Mouse (Mus musculus) spleen, embryonic (tissue): Measurements from ENCODE around the gene Msh4.

Source experiments
- CTCF ChIA-PET: fragments of 350-600 bp; sonication (Branson Sonifier 250); formaldehyde crosslinking; loops from one replicate; lab custom pipeline; 2022; lab: Charles Lee

Msh4 gene

DNA sequence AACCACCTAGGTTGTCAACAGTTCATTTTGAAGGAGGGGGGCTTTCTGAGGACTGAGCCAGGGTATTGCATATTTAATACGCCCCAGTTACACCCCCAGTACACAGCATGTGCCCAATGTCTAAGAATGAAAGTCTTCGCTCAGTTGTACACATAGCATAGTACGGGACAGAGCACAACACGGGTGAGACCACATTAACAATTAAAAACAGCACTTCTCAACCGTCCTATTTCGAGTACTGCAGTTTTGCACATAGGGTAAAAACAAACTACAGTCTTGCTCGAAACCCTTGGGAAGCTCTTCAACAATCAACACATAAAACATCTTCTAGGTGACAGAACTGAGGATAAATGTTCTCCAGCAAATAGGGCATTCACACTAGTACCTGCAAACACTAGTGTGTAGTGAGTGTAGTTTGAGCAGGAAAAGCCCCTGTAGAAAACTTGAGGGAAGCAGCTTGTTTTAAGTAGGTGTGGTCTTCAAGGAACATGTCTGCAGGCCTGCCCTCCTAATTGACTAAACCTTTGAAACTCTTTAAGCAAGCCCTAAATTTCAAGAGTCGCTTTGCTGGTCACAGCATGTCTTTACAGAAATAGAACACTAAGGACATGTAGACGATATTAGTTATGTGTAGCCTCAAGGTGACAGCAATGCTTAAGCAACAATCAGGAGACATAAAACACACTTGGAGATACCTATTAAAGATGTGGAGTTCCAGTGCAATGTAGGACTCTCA lies at the start of gene Msh4:
Msh4 (minus strand) TSS at position 3 of the 736 bp plus-strand sequence.
- CTCF ChIA-PET = no interaction called here

DNA sequence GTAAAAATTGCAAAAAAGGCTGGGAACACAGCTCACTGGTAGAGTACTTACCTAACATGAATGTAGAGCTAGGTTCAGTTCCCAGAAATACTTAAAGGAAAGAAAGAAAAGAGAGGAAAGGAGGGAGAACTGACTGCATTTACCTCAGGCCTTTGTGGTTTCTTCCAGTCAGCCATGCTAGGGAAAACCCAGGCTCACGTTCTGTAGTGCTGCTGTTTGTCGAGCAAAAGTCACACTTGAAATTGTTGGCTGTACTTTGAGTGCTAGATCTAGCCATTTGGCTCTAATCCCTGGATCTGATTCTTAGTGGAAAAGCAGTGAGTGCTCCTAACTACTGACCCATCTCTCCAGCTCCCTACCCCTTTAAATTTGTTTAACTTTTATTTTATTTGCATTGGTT lies 42.2 kb upstream of the Msh4 start:
- CTCF ChIA-PET = no interaction called here

DNA sequence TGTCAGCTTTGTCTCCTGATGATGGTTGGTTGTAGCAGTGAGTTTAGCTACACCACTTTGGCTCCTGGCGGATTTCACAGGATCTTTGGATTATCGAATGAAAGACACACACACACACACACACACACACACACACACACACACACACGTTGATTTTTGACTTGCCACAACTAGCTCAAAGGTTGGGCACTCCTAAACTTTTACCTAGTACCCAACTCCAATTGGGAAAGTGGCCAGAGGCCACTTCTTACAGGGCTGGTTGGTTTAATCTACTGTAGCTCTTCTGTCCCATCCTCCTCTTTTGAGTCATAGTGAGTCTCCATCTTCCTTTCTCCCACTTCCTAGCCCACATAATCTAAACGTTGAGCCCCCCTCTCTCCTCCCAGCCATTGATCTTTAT lies 41.3 kb upstream of the Msh4 start:
- CTCF ChIA-PET = no interaction called here

DNA sequence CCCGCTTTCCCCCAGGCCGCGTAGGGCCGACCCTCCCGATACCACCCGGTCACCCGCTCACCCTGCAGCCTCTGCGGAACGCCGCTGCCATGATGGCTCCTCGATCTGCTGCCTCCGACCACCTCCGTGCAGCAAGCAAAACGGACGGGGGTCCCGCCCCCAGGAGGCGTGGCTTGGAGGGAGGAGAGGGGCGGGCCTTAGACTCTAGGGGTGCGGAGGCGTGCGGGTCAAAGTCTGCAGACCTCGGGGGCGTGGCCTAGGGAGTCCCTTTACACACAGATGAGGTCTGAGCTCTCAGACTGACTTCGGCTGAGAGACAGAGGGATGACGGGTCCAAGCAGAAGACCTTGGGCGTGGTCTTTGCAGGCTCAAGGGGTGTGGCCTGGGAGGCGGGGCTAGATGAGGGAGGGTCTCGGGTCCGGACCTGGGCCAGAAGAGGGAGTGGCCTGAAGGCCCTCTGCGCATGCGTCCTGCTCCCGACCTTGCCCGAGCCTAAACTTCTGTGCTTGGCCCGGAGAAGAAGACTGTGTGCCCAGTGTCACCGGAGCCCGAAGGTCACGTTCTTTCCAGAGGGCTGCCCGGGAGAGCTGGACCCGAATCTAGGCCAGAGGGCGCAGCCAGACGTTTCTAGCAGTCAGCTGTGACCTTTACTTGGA lies 38.5 kb upstream of the Msh4 start, which contains the start of gene Acadm:
Acadm (minus strand) TSS at position 298 of the 656 bp plus-strand sequence.
- CTCF ChIA-PET = interaction anchor here (0.5 kb wide), 1 partner anchor 1471 kb away, joined by 4 read pairs; no protein-coding TSS in a partner anchor

DNA sequence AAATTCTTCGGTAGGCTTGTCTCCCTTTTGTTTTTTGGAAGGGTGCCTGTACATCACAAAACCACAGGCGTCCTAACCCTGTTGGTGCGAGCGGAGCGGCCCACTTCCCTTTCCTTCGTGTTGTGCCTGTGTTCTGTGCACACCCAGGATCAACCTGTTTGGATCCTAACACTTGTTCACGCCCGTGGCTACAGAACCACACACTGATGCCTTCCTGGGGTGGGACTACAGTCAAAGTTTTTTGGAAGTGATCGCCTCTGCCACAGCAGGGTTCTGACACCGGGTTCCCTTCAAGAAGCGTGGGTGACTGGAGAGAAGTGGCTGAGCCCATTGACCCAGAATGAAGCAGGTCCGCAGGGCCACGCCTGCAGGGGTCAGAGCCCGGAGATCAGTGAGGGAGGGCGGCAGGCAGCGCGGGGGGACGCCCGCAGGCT lies 38.0 kb upstream of the Msh4 start:
- CTCF ChIA-PET = no interaction called here

DNA sequence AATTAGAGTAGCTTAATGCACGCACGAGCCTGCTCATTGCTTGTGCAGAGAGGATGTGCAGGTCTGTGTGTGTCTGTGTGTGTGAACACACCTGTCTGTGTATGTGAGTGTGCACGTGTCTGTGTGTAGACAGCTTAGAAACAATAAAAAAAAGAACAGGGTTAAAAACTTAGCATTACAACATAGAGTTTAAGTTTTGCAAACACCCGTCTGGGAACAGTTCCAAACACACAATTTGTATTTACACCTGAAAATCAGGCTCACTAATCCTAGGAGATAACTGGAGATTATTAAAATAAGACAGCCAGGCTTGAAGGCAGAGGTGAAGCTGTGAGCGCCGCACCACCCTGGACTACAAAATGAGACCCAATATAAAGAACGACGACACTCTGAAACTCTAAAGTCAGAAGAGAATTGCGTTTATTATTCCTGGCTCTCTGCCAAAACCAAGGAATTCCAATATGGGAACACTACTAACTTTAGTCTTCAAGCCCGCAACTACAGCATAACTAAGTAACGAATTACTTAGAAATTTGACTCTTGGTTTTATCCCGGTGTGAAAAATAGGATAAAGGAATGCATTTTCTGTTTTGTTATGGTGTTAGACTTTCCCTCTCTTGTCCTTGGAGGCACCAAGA lies 37.2 kb upstream of the Msh4 start:
- CTCF ChIA-PET = interaction anchor here (0.7 kb wide), 1 partner anchor 1597 kb away, joined by 3 read pairs; the partner anchor contains the start of gene Usp33

DNA sequence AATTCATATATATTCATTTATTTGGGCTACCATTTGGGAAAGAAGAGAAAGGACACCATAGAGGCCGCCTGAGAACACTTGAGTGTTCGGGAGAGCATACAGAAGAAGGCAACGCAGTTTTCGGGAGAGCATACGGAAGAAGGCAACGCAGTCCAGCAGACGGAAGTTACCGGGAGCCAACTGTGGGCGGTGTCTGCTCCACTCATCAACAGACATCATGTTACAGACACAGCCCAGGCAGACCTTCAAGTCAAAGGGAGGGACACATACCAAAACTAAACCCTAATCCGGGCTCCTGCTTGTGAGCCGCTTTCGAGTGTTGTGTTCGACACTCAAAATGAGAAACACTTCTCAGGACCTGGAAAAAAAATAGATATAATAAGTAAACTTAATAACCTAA lies 35.7 kb upstream of the Msh4 start:
- CTCF ChIA-PET = no interaction called here

DNA sequence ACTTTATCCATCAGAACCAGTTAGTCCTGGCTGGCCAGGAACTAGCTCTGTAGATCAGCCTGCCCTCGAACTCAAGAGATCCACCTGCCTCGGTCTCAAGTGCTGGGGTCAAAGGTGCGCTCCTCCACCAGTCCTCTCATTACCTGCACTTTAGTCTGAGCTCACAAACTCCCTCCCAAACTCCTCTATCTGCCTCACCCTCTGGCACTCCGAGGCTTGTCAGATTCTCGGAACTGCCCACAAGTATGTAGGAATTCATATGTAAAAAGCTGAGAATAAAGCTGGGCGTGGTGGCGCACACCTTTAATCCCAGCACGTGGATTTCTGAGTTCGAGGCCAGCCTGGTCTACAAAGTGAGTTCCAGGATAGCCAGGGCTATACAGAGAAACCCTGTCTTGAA lies 34.5 kb upstream of the Msh4 start:
- CTCF ChIA-PET = interaction anchor here (0.6 kb wide), 1 partner anchor 148 kb away, joined by 3 read pairs; no protein-coding TSS in a partner anchor

DNA sequence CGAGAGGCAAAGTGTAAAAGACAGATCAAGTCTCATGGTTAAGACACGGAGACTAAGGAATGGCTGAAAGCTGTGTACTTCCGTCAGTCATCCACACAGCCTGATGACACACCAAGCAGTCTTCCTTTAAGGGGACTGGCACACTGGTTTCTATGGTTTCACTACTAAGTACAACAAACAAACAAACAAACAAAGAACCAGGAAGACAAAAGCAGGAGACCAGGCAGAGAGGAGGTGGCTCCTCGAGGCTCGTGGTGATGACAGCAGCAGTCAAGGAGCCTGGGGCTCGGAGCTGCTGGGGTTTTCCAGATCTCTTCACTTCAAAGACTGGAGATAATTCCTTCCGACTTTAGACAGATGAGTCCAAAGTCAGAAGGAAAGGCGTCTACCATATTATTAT lies 34.1 kb upstream of the Msh4 start:
- CTCF ChIA-PET = interaction anchor here (0.6 kb wide), 1 partner anchor 148 kb away, joined by 3 read pairs; no protein-coding TSS in a partner anchor

DNA sequence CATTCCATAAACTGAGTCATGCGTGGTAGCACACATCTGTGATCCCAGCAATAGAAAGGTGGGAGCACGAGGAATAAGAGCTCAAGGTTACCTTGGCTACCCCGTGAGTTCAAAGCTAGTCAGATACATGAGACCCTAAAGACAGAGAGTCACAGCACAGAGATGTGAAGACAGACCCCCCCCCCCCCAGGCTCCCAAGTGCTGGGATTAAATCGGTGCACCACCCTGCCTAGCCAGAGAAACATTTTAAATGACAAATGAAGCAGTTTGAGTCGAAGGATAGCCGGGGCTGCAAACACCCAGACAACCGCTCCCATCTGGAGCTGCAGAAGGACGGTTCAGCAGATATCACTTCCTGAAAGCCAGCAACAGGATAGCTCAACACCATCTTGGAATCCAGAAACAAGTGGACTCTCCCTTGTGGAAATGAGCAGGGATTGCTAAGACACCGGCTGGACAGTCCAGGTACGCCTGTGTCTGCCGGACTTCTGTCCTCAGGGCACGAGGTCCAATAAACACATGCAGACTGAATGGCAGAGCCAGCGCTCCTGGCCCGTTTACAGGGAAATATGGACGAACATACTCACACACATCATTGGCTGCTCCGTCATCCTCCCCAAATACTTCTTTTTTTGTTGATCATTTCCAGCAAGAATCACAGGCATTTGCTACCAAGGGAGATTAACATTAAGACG lies 31.3 kb upstream of the Msh4 start:
- CTCF ChIA-PET = no interaction called here

DNA sequence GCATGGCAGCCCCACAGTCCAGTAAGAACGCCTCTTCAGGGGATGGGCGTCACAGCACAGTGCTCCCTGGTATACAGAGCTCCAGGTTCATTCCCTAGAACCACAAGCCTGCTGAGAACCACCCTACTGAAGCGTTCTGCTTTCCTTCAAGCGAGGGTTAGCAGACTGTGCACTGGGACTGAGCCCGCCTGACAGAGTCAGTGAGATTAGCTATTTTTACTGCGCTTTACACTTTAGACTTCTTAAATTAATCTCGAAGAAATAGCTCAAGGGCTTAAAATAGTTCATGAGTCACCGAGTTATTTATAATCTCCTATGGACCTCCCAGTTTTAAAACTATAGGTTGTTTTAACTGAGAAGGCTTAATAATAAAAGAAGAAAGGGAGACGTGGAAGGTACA lies 29.9 kb upstream of the Msh4 start:
- CTCF ChIA-PET = no interaction called here

DNA sequence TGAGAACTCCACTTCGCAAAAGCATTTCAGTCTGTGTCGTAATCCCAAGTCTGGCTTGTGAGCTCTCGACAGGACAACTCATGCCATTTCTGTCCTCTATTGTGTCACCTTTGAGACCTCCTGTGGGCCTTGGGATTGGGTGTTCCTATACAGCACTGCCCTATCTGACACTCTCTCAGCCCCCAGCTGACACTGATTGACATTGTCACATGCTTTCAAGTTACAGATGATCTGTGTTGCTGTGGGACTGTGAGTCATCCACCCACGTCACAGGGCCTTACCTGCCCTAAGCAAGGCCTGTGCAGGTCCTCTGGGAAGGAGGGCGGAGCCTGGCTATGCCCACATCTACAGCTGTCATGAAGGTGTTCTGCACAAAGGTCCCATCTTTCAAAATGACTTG lies 26.5 kb upstream of the Msh4 start:
- CTCF ChIA-PET = no interaction called here

DNA sequence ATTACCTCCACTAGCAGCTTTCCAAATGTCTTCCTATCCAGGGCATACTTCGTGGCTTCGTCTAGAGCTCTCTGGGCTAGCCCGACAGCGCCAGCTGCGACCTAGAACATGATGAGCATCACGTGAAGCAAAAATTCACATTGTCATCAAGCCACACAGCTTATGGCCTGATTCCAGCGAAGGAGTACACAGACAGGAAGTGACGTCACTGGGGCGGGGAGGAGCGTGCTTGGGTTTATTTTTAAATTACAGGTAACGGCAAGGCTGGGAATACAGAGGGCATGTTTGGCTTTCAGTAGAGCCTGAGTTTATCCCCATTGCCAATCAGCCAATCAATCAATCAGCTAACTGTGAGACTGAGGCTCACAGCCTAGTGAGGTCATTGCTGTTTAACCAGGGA lies 23.6 kb upstream of the Msh4 start:
- CTCF ChIA-PET = no interaction called here

DNA sequence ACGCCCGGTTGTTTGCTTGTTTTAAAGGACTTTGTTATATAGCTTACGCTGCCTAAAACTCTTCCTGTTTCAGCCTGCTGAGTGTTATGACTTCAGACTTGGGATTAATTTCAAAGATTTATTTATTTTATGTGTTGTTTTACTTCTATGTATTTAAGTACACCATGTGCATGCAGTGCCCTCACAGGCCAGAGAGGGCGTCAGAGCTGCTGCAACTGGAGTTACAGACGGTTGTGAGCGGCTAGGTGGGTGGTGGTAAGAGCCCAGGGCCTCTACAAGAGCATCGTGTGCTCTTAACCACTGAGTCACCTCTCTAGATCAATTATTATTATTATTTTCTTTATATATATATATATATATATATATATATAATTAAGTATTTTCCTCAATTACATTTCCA lies 20.4 kb upstream of the Msh4 start:
- CTCF ChIA-PET = interaction anchor here (0.7 kb wide), 1 partner anchor 18 kb away, joined by 18 read pairs; no protein-coding TSS in a partner anchor

DNA sequence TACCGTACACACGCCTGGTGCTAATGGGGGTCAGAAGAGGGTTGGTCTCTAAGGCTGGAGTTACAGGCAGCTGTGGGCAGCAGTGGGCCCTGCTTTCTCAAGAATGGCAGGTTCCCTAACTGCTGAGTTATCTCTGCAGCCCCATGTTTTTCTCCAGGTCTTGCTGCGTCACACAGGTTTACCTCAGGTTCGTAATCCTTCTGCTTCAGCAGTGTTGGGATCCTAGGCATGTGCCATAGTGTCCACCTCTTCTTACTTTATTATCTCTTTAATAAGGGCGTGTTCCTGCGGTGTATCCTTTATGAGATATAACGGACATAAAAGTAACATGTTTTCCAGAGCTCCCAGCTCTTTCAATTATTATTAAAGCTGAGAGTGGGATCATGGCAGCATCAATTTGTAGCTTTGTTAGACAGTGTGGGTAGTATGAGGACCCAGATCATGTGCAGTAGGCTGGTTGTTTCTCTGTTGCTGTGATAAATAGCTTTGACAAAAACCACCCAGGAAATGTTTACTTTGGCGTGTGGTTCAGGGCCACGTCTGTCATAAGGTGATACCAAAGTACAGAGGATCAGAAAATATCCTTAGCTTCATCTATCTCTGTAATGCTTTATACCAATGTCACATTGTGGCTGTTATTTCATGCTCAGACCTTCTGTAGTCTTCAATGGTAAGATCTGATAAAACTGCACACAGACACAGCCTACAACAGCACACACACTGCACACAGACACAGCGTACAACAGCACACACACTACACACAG lies 15.4 kb upstream of the Msh4 start:
- CTCF ChIA-PET = no interaction called here

DNA sequence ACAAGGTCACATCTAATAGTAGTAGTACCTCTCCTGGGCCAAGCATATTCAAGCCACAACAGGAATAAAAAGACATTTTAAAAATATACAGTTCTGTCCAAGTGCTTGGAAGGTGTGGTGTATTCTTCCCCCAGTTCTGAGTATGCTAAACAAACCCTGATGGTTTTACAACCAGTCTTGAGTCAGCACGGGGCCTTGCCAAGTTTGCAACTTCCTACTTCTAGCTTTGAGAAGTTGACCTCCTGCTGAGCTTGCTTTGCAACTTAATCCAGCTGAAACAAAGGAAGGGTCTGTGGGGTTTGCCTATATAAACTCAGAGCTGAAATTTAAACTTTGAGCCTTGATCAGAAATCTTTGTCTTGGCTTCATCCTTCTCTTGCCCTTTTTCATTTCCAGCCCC lies 11.3 kb upstream of the Msh4 start:
- CTCF ChIA-PET = no interaction called here

DNA sequence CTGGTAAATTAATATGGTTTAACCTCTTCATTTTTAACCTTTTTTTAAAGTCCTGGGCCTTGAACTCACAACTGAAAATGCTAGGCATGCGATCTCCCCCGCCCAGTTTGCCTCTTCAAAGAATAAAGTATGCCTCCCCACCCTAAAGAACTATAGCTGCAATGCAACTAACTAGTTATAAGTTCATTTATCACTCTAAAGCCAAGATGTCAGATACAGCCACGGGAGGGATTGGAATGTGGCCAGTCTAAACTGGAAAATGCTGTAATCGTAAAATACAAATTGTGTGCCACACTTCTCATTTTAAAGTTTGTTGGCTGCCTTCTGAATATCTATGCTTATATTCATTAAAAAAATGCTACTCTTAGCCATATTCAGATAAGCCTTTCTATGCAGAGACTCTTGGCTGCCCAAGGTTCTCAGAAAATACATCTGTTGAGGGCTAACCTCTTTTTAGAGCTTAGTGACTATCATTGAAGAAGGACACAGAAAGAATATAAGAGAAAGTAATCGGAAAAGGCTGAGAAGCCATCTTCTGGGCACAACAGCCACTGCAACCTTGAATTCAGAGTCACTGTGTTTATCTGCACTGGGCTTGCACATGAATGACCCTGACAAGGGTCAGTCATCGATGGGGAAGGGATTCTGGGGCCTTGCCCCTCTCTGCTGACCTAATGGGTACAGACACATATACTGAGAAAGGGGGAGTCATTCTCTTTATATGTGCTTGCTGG lies 7.7 kb upstream of the Msh4 start:
- CTCF ChIA-PET = no interaction called here

DNA sequence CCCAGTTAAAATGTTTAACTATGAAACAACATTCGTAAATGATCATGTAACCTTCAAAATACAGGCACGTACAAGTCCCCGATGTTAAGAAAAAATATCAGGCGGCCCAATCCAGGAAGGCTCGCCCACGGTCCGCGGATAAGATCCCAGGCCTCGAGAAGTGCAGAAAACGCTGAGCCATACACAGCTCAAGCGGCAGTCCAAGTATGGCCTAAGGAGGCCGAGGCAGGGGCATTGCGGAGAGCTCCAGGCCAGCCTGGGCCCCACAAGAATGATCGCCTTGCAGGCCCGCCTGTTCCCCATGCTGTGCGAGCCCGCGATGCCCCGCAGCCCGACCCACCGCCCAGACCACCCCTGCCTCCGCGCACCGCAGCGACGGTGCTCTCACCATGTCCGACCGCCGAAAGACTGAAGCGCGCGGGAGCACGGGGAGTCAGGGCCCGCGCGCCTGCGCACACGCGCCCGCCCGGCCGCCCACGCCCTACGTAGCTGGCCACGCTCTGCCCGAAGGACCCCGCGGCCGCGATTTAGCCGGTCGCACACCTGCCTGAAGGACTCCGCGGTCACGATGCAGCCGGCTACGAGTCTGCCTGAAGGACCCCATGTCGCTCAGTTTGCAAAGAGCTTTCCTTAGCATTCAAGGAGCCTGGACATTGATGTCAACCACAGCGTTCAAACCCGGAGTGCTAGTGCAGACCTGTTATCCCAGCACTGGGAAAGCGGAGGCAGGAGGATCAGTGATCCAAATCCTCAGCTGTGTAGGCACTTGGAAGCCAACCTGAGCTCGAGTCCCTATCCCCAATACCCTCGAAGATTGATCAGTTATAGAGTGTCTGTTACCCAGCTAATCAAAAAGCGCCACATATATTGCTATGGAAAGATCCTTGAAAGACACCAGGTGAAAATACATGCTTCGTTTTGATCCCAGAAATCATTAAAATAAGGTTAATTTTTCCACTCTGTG lies 6.9 kb upstream of the Msh4 start, which contains the start of gene Rabggtb:
Rabggtb (minus strand) TSS at position 464 of the 964 bp plus-strand sequence.
- CTCF ChIA-PET = no interaction called here

DNA sequence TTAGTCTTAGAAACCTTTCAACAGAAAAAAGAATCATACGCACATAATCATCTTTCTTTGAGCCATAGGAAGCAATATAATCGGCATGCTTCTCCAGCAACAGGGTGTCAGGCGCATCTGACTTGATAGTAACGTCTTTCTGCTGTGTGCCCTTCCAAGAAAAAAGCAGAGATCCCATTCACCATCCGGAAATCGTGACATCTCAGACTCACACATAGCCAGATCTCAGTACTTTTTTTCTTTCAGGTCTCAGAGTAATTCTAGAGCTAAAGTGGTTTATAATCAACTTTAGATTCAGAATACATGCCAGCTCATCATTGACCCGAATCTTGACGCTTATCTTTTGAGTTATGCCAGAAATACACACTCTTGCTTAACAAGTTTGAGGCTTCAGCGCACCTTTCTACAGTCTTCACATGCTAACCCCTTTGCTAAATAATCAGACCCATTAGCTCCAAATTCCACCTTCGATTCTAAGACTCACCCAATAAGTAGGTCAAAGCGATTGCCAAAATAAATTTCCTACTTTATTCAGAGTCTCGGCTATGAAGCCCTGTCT lies 6.0 kb upstream of the Msh4 start:
- CTCF ChIA-PET = no interaction called here
